Mouse (Mus musculus): ENCODE measurements around the gene Cul7. TPM values are rescaled to one million over a fixed set of nuclear protein-coding genes. Genes with fewer than 3 reads are reported as not detected.

Gene Cul7
- polyA plus RNA-seq, 1 experiment from 2014 or later: 45.5 TPM

DNA sequence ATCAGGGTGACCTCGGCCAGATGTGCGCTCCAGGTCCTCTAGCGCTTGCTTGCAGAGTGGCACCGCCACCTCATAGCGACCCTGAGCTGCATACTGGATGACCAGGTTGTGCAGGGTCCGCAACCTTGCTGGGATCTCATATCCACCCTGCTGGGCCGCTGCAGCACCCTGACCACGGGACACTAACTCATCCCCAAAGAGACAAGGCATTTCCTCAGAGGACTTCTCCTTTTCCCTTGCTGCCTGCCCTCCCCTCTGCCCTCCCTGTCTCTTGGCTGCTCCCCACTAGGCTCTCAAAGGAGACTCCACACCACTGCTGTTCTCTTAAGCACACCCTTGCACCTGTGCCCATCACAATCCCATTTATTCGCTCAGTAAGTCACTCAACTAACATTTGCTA, 10.2 kb upstream of the Cul7 start:
- H3K27ac ChIP-seq: no peak overlapping the region

DNA sequence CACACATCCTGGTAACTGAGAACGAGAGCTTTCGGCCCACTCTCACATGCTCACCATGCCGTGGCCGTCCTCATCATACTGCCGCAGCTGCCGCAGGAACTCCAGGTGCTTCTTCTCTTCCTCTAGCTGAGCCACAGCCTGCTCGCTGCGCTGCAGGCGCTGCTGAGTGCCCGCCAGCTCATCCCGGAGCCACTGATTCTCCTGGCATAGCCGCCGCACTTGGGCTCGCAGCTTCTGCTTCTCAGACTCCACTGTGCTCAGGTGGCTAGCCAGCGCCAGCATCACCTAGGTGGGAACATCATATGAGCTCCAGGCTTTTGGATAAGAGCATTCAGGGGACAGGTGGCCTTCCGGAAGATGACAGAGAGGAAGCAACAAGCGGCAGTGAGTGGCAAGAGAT, 8.1 kb upstream of the Cul7 start:
- 91% methylated on average over 17 of the region's 17 CpGs for WGBS
- no peak for DNase-seq (ENCODE audit: low spot score)
- Histone ChIP-seq H3K4me1 (replicated peaks) (peaks cover 23% of the 10 kb centered on the region), H3K4me3 (no peak overlapping the region; the same call in 1 of the 2 replicates), H3K36me3 (peaks cover 32% of the 10 kb centered on the region), H3K9me3 (no peaks in the 10 kb centered on the region), H3K27ac (no peak overlapping the region), H3K27me3 (ENCODE audit: insufficient read depth, poor library complexity, severe bottlenecking) (no peaks in the 10 kb centered on the region)

More for the DNA sequence above, 10.2 kb upstream of the Cul7 start:
- H3K4me3 ChIP-seq: no peak overlapping the region
- H3K27me3 ChIP-seq (ENCODE audit: insufficient read depth, poor library complexity, severe bottlenecking): no peaks in the 10 kb centered on the region
- peaks cover 24% of the 10 kb centered on the region for H3K4me1 ChIP-seq (replicated peaks)
- no peaks in the 10 kb centered on the region for H3K9me3 ChIP-seq
- 81% methylated on average over 9 of the region's 9 CpGs for WGBS
- no peak for DNase-seq (ENCODE audit: low spot score)
- H3K36me3 ChIP-seq: peaks cover 47% of the 10 kb centered on the region

DNA sequence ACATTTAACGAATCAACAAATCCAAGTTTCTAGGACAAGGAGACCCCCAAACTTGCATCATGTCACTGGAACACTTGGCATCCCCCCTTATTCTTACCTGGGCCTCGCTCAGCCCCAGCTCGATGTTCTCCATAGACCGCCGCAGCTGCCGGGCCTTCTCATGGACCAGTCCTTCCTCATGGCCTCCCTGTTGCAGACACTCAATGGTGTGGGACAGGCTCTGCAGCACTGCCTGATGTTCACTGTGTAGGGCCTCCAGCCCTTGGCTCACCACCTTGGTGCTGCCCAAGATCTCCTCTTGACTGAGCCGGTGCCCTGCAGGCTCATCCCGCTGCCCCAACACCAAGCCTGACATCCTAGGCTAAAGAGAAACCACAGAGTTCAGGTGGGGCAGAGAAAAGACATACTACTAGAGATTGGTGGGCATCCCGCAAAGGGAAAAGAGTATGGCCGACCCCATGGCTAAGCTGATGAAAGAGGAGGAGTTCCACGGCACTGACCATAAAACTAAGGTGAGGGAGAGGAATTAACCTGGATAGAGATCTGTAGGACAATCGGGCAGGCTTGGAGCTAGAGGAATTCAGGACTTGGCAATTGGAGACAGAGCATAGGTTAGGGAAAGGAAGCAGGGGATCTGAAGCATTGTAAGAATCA, 5.9 kb upstream of the Cul7 start:
- no peak for DNase-seq (ENCODE audit: low spot score)
- H3K27ac ChIP-seq: no peak overlapping the region
- 87% methylated on average over 12 of the region's 12 CpGs for WGBS
- H3K4me1 ChIP-seq (replicated peaks): peaks cover 26% of the 10 kb centered on the region
- peak overlapping the region; percentile 86 for H3K4me3 ChIP-seq
- no peaks in the 10 kb centered on the region for H3K9me3 ChIP-seq
- H3K36me3 ChIP-seq: peaks cover 47% of the 10 kb centered on the region
- H3K27me3 ChIP-seq (ENCODE audit: insufficient read depth, poor library complexity, severe bottlenecking): no peaks in the 10 kb centered on the region

DNA sequence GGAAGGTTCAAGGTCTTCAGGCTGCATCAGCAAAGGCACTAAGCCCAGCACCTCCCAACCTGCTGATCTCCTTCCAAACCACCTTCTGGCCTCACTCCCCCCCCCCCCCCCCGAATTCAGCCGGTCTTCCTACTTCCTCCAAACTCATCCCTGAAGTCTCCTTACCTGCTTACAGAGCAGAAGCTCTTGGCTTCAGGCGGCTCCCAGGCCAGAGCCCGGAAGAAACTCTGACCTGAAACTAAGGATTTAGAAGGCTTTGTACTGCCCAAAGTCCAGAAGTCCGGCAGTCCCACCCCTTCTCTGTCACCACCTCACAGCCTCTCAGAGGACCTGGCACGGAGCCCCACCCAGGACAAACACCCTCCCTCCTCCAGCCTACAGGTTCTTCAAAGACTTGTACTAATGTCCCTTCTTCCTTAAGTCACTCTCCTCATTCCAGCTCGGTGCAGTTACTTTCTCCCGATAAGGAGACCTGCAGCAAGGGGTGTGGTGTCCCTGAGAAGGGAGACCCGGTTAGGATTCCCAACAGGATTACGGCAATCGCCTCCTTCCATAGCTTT, 5.1 kb upstream of the Cul7 start:
- DNase-seq (ENCODE audit: low spot score): no peak
- H3K27ac ChIP-seq: peak overlapping the region; percentile 90
- no peaks in the 10 kb centered on the region for H3K9me3 ChIP-seq
- 13% methylated on average over 11 of the region's 11 CpGs for WGBS
- H3K36me3 ChIP-seq: peaks cover 41% of the 10 kb centered on the region
- H3K4me1 ChIP-seq (replicated peaks): peaks cover 34% of the 10 kb centered on the region
- no peaks in the 10 kb centered on the region for H3K27me3 ChIP-seq (ENCODE audit: insufficient read depth, poor library complexity, severe bottlenecking)
- H3K4me3 ChIP-seq: peak overlapping the region; percentile 86

DNA sequence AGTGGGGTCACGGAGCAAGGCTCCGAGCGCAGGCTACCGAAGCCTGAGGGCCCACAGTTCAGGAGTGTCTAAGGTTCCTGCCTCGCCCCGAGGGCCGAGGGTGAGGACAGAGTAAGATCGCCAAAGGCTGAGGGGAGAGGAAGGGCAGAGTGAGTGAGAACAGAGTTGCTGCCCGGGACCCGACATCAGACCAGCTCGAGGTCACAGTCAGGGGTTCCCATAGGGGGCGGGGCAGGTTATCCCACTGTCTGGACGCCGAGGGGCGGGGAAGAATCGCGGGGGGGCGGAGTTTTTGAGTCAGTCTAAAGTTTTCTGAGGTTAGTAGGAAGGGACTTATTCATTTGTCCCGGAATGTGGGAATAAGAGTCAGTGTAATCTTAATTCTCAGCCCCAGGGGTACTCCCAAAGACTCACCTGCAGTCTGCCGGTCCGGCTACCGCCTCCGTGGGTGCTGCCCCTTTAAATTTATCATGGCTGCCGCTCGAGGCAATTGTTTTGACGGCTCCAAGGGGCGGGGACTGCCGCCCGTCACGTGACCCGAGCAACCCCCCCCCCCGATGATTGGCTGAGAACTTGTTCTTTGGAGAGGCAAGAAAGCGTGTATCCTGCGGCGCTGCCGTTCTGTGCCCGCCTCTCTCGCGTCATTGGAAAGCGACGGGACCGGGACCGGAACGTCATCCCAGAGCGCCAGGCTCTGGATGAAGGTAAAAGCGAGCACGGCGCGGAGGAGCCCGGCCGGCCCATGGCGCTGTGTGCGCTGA, 4.4 kb upstream of the Cul7 start, which contains the start of the genes Klc4 and Mrpl2:
TSS of gene Klc4 (minus strand) at position 462 of the 761 bp plus-strand sequence.
TSS of gene Mrpl2 (plus strand) at position 669 of the 761 bp plus-strand sequence.
- Histone ChIP-seq H3K9me3 (no peaks in the 10 kb centered on the region), H3K36me3 (peaks cover 34% of the 10 kb centered on the region), H3K4me1 (replicated peaks) (peaks cover 41% of the 10 kb centered on the region), H3K4me3 (peak within 1 kb of the TSS; percentile 86), H3K27ac (peak within 1 kb of the TSS; percentile 90), H3K27me3 (ENCODE audit: insufficient read depth, poor library complexity, severe bottlenecking) (no peaks in the 10 kb centered on the region)
- WGBS: under 1% methylated on average over 53 of the region's 53 CpGs
- peak; percentile 100 for DNase-seq (ENCODE audit: low spot score)

DNA sequence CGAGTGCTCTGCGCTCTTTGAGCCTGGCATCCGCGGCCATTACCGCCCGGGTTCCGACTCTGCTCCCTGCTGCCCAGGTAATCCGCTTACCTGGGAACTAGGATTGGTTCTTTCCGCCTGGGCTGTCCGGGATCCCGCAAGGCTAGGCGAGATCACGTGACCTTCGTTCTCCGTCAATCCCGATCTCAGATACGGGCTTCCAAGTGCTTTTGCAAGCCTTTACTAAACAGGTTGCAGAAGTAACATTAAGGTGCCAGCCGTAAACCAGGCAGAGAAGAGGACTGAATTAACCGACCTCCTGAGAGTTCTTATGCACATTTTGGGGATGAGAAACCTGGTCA, 3.8 kb upstream of the Cul7 start:
- H3K9me3 ChIP-seq: no peaks in the 10 kb centered on the region
- H3K27ac ChIP-seq: peak overlapping the region; percentile 90
- peak overlapping the region; percentile 86 for H3K4me3 ChIP-seq
- no peak for DNase-seq (ENCODE audit: low spot score)
- no peaks in the 10 kb centered on the region for H3K27me3 ChIP-seq (ENCODE audit: insufficient read depth, poor library complexity, severe bottlenecking)
- peaks cover 47% of the 10 kb centered on the region for H3K4me1 ChIP-seq (replicated peaks)
- WGBS: under 1% methylated on average over 19 of the region's 19 CpGs
- peaks cover 30% of the 10 kb centered on the region for H3K36me3 ChIP-seq

DNA sequence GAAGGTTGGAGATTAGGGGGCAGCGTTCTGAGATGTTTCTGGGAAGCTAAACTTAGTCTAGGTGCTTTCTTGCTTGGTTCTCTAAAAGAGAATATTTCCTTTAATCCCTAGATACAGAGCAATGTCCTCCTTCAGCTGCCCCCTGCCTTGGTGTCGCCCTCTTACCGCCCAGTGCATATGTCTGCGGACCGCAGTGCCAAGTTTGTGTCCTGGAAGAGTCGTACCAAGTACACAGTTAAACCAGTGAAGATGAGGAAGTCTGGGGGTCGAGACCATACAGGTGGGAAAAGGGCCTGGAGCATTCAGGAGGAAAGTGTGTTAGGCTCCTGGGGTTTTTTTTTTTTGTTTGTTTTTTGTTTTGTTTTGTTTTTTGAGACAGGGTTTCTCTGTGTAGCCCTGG, 2.9 kb upstream of the Cul7 start:
- no peaks in the 10 kb centered on the region for H3K9me3 ChIP-seq
- no peaks in the 10 kb centered on the region for H3K27me3 ChIP-seq (ENCODE audit: insufficient read depth, poor library complexity, severe bottlenecking)
- 92% methylated on average over 7 of the region's 7 CpGs for WGBS
- H3K36me3 ChIP-seq: peaks cover 30% of the 10 kb centered on the region
- DNase-seq (ENCODE audit: low spot score): no peak
- no peak overlapping the region for H3K27ac ChIP-seq
- peaks cover 56% of the 10 kb centered on the region for H3K4me1 ChIP-seq (replicated peaks)
- peak overlapping the region; percentile 86; the same call in 1 of the 2 replicates for H3K4me3 ChIP-seq

DNA sequence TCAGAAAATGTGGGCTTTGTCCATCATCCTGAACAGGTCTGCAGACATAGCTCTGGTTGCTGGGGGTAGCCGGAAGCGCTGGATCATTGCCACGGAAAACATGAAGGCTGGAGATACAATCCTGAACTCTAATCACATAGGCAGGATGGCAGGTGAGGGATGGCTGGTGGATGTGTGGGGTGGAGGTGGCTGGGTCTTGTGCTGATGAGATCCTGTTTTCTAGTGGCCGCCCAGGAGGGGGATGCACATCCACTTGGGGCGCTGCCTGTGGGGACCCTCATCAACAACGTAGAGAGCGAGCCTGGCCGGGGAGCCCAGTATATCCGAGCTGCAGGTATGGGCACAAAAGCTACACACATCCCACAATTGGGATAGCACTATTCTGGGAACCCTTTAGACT, 1.7 kb upstream of the Cul7 start:
- Histone ChIP-seq H3K4me3 (no peak overlapping the region), H3K9me3 (no peaks in the 10 kb centered on the region), H3K4me1 (replicated peaks) (peaks cover 67% of the 10 kb centered on the region), H3K36me3 (peaks cover 40% of the 10 kb centered on the region), H3K27me3 (ENCODE audit: insufficient read depth, poor library complexity, severe bottlenecking) (no peaks in the 10 kb centered on the region), H3K27ac (no peak overlapping the region)
- DNase-seq (ENCODE audit: low spot score): no peak
- WGBS: 89% methylated on average over 9 of the region's 9 CpGs

DNA sequence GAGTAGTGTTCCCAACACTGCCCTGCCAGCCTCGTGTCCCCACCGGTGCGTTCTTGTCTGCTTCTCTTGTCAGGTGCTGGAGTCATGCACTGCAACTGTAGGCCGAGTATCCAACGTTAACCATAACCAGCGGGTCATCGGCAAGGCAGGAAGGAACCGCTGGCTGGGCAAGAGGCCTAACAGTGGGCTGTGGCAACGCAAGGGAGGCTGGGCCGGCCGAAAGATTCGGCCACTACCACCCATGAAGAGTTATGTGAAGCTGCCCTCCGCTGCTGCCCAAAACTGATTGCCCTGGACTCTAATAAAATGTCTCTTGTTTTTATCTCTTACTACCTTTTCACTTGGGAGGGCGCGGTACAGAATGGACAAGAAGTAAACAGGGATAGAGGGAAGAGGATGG, 326 bp upstream of the Cul7 start:
- no peaks in the 10 kb centered on the region for H3K9me3 ChIP-seq
- peaks cover 59% of the 10 kb centered on the region for H3K4me1 ChIP-seq (replicated peaks)
- H3K27ac ChIP-seq: peak overlapping the region; percentile 96
- H3K4me3 ChIP-seq: peak overlapping the region; percentile 65
- no peaks in the 10 kb centered on the region for H3K27me3 ChIP-seq (ENCODE audit: insufficient read depth, poor library complexity, severe bottlenecking)
- WGBS: 39% methylated on average over 15 of the region's 15 CpGs
- no peak for DNase-seq (ENCODE audit: low spot score)
- H3K36me3 ChIP-seq: peaks cover 54% of the 10 kb centered on the region

DNA sequence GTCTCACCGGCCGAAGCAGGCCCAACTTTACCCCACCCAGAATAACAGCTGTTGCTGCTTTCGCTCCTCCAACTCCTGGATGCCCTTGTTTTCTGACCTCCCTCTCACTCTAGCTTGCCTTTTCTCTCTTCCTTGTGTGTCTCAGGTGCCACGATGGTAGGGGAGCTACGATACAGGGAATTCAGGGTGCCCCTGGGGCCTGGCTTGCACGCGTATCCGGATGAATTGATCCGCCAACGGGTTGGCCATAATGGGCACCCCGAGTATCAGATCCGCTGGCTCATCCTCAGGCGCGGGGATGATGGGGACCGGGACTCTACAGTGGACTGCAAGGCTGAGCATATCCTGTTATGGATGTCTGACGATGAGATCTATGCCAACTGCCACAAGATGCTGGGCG, 1.2 kb downstream of the Cul7 start:
- peak overlapping the region; percentile 96 for H3K27ac ChIP-seq
- H3K4me3 ChIP-seq: peak overlapping the region; percentile 65
- no peaks in the 10 kb centered on the region for H3K27me3 ChIP-seq (ENCODE audit: insufficient read depth, poor library complexity, severe bottlenecking)
- no peaks in the 10 kb centered on the region for H3K9me3 ChIP-seq
- WGBS: 78% methylated on average over 17 of the region's 17 CpGs
- DNase-seq (ENCODE audit: low spot score): no peak
- H3K4me1 ChIP-seq (replicated peaks): peaks cover 54% of the 10 kb centered on the region
- H3K36me3 ChIP-seq: peaks cover 69% of the 10 kb centered on the region

DNA sequence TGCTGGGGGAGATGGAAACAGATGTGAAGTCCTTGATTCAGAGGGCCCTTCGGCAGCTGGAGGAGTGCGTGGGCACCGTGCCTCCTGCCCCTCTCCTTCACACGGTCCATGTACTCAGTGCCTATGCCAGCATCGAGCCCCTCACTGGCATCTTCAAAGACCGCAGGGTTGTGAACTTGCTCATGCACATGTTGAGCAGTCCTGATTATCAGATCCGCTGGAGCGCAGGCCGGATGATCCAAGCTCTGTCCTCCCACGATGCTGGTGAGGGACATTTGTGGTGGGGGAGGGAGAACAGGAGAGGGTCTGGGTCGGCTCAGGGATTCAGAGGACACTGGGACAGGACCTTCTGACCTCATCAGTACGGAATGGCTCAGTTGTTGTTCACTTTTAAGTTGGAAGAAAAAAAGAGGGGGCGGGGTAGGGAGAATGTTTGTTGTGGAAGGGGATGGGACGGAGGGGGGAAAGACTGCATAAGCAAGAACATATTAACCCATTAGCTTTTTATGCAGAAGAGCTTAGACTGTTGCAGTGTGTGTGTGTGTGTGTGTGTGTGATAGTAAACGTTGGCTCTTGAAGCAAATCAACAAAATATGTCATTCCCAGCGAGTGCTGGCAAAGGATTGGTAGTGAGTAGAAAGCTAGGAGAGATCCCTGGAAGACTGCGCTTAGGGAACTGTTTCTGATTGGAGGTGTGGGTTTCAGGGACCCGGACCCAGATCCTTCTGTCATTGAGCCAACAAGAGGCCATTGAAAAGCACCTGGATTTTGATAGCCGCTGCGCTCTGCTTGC, 1.8 kb downstream of the Cul7 start:
- peaks cover 76% of the 10 kb centered on the region for H3K36me3 ChIP-seq
- H3K4me3 ChIP-seq: peak overlapping the region; percentile 65
- no peak for DNase-seq (ENCODE audit: low spot score)
- H3K27me3 ChIP-seq (ENCODE audit: insufficient read depth, poor library complexity, severe bottlenecking): no peaks in the 10 kb centered on the region
- peaks cover 48% of the 10 kb centered on the region for H3K4me1 ChIP-seq (replicated peaks)
- WGBS: 74% methylated on average over 20 of the region's 20 CpGs
- peak overlapping the region; percentile 96 for H3K27ac ChIP-seq
- H3K9me3 ChIP-seq: no peaks in the 10 kb centered on the region

DNA sequence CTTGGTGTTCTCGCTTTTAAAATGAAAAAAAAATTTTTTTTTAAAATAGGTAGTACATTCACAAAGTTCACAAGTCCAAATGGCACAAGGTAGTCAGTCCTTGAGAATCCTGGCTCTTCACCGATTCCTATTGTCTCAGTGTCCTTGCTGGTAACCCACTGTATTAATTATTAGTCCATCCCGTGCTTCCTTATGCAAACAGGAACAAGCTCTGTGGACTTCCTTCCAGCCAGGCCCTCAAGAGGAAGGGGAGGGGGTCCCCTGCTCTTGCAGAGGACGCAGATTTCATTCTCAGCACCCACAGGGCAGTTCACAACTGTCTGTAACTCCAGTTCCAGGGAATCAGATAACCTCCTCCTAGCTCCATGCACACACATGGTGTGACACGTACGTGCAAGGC, 5.9 kb downstream of the Cul7 start:
- Histone ChIP-seq H3K36me3 (peaks cover 98% of the 10 kb centered on the region), H3K9me3 (no peaks in the 10 kb centered on the region), H3K4me3 (no peak overlapping the region), H3K27ac (no peak overlapping the region), H3K4me1 (replicated peaks) (peaks cover 26% of the 10 kb centered on the region), H3K27me3 (ENCODE audit: insufficient read depth, poor library complexity, severe bottlenecking) (no peaks in the 10 kb centered on the region)
- DNase-seq (ENCODE audit: low spot score): no peak
- WGBS: 88% methylated on average over 6 of the region's 6 CpGs

Measured in hindbrain, embryonic 10.5 days (tissue).